Mouse (Mus musculus): ENCODE data around the gene Thada. TPM values are rescaled to one million over a fixed set of nuclear protein-coding genes. Genes with fewer than 3 reads are reported as not detected.

Thada gene
- polyA plus RNA-seq, 1 experiment from 2014 or later, result 4.1 TPM

DNA sequence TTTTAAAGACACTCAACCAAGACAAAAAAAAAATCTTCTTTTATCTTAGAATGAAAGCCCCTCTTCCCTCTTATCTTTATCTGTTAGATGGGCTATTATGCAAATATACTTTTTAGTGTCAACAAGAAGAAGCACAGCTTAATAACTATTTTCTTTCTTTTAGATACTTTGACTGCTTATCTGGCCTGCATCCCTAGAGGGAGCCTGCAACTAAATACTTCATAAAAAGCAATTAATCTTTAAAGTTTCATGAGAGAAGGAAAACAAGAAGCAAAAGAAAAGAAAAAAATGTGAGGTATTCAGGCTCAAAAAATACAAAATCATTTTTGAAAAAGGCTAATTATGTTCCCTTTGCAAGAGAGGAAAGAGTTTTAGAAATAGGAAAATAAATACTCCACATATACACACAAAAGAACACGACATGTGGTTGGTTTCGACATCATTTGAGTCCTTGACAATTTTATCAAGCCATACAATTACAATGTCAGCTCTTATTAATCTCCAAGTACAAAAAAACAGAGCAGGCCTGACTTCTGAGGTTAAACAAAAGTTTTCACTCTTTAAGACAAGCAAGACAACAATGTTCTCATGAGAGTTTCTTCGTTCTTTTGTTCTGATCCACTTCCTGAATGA, 32.1 kb upstream of the Thada start:
- Histone ChIP-seq H3K36me3 (no peaks in the 10 kb centered on the region), H3K27ac (no peak overlapping the region), H3K9me3 (replicated peaks) (no peaks in the 10 kb centered on the region), H3K9ac (no peak overlapping the region), H3K27me3 (no peaks in the 10 kb centered on the region), H3K4me2 (no peak overlapping the region), H3K4me3 (no peak overlapping the region), H3K4me1 (replicated peaks) (no peaks in the 10 kb centered on the region)
- 56% methylated on average over 3 of the region's 3 CpGs for WGBS
- ATAC-seq (replicated peaks; ENCODE audit: insufficient number of reproducible peaks, insufficient read depth, low FRiP score, low read depth), result no peak

GRCm38 (mm10) chr17:84497559-84497958, 31.6 kb upstream of the Thada start:
- Histone ChIP-seq H3K36me3 (no peaks in the 10 kb centered on the region), H3K9ac (no peak overlapping the region), H3K9me3 (replicated peaks) (no peaks in the 10 kb centered on the region), H3K27ac (no peak overlapping the region), H3K4me1 (replicated peaks) (no peaks in the 10 kb centered on the region), H3K27me3 (no peaks in the 10 kb centered on the region), H3K4me2 (no peak overlapping the region), H3K4me3 (no peak overlapping the region)
- WGBS, result 50% methylated on average over 2 of the region's 2 CpGs
- no peak for ATAC-seq (replicated peaks; ENCODE audit: insufficient number of reproducible peaks, insufficient read depth, low FRiP score, low read depth)

- Histone ChIP-seq H3K27ac (no peak overlapping the region), H3K4me2 (no peak overlapping the region), H3K36me3 (no peaks in the 10 kb centered on the region), H3K27me3 (no peaks in the 10 kb centered on the region), H3K4me3 (no peak overlapping the region), H3K9me3 (replicated peaks) (no peaks in the 10 kb centered on the region), H3K4me1 (replicated peaks) (no peaks in the 10 kb centered on the region), H3K9ac (no peak overlapping the region)
- no peak for ATAC-seq (replicated peaks; ENCODE audit: insufficient number of reproducible peaks, insufficient read depth, low FRiP score, low read depth)
- WGBS, result 86% methylated on average over 5 of the region's 5 CpGs
Measured at GRCm38 (mm10) chr17:84497026-84497425, 31.0 kb upstream of the Thada start.

- Histone ChIP-seq H3K36me3 (no peaks in the 10 kb centered on the region), H3K9me3 (replicated peaks) (peaks cover 6% of the 10 kb centered on the region; the same call in 1 of the 2 replicates), H3K4me2 (no peak overlapping the region), H3K27me3 (no peaks in the 10 kb centered on the region), H3K4me1 (replicated peaks) (no peaks in the 10 kb centered on the region), H3K27ac (no peak overlapping the region), H3K4me3 (no peak overlapping the region), H3K9ac (no peak overlapping the region)
- WGBS, result 30% methylated on average over 5 of the region's 5 CpGs
- no peak for ATAC-seq (replicated peaks; ENCODE audit: insufficient number of reproducible peaks, insufficient read depth, low FRiP score, low read depth)
Measured at GRCm38 (mm10) chr17:84492255-84492880, 26.4 kb upstream of the Thada start.

DNA sequence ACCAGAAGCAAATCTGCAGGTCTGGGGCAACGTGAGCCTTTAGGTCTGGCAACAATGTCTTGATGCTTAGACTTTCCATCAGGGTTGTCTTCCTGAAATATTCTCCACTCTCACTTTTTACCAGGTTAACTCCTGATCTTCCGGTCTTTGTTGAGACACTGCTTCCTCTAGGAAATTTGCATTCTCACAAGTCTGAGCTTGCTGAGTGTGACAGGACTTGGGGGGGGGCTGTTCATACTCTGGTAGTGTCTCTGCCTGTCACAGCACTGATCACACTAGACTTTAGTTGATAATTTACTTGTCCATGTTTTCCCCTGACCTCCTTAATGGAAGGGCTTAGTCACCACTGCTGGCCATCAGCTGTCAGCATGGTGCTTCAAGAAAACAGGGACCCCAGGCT, 21.4 kb upstream of the Thada start:
- Histone ChIP-seq H3K36me3 (no peaks in the 10 kb centered on the region), H3K4me1 (replicated peaks) (no peaks in the 10 kb centered on the region), H3K27ac (no peak overlapping the region), H3K9ac (no peak overlapping the region), H3K4me3 (no peak overlapping the region), H3K27me3 (no peaks in the 10 kb centered on the region), H3K4me2 (no peak overlapping the region), H3K9me3 (replicated peaks) (peaks cover 6% of the 10 kb centered on the region; the same call in 1 of the 2 replicates)
- WGBS, result 70% methylated on average over 2 of the region's 2 CpGs
- no peak for ATAC-seq (replicated peaks; ENCODE audit: insufficient number of reproducible peaks, insufficient read depth, low FRiP score, low read depth)

DNA sequence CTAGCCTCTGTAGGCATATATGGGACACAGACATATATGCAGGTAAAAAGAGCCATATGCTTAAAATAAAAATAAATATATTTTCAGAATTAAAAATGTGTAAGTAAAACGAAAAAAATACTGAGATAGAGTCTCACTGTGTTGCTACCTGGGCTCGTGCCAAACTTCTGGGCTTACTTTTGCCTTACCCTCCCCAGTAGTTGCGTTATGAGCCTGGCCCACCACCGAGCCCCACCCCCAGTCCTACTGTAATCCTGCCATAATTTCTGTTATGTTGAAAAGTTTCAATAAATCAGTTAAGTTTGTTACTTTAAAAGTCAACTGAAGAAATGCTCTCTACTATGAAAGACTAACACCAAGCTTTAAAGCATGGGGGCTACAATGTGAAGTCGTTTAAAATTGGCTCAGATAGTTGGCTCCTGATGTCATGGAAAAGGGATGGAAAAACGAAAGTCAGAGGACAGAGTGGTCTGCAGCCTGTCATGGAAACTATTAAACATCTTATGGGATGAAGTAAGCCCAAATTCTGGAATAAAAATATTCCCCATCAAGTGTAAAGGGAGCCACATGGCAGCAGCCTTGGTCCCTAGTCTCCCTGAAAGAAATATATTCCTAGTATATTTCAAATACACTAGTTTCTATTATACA, 17.8 kb upstream of the Thada start:
- Histone ChIP-seq H3K27me3 (no peaks in the 10 kb centered on the region), H3K27ac (no peak overlapping the region), H3K9ac (no peak overlapping the region), H3K9me3 (replicated peaks) (no peaks in the 10 kb centered on the region), H3K4me1 (replicated peaks) (0 out of 2 replicates have a peak, but pooled peaks cover 3% of the 10 kb centered on the region), H3K4me3 (no peak overlapping the region), H3K36me3 (no peaks in the 10 kb centered on the region), H3K4me2 (no peak overlapping the region)
- 59% methylated on average over 6 of the region's 6 CpGs for WGBS
- ATAC-seq (replicated peaks; ENCODE audit: insufficient number of reproducible peaks, insufficient read depth, low FRiP score, low read depth), result no peak

GRCm38 (mm10) chr17:84482831-84483230, 16.8 kb upstream of the Thada start:
- Histone ChIP-seq H3K9ac (no peak overlapping the region), H3K27me3 (no peaks in the 10 kb centered on the region), H3K4me2 (no peak overlapping the region), H3K4me3 (no peak overlapping the region), H3K9me3 (replicated peaks) (no peaks in the 10 kb centered on the region), H3K4me1 (replicated peaks) (0 out of 2 replicates have a peak, but pooled peaks cover 3% of the 10 kb centered on the region), H3K27ac (no peak overlapping the region), H3K36me3 (no peaks in the 10 kb centered on the region)
- WGBS, result 77% methylated on average over 3 of the region's 3 CpGs
- ATAC-seq (replicated peaks; ENCODE audit: insufficient number of reproducible peaks, insufficient read depth, low FRiP score, low read depth), result no peak

GRCm38 (mm10) chr17:84480464-84481355, 14.7 kb upstream of the Thada start:
- H3K9me3 ChIP-seq (replicated peaks), result no peaks in the 10 kb centered on the region
- 55% methylated on average over 15 of the region's 15 CpGs for WGBS
- no peaks in the 10 kb centered on the region for H3K36me3 ChIP-seq
- 0 out of 2 replicates have a peak, but pooled peaks cover 3% of the 10 kb centered on the region for H3K4me1 ChIP-seq (replicated peaks)
- H3K4me2 ChIP-seq, result no peak overlapping the region
- H3K27me3 ChIP-seq, result no peaks in the 10 kb centered on the region
- H3K4me3 ChIP-seq, result no peak overlapping the region
- no peak for ATAC-seq (replicated peaks; ENCODE audit: insufficient number of reproducible peaks, insufficient read depth, low FRiP score, low read depth)
- H3K9ac ChIP-seq, result no peak overlapping the region
- no peak overlapping the region for H3K27ac ChIP-seq

- Histone ChIP-seq H3K4me3 (no peak overlapping the region), H3K27me3 (no peaks in the 10 kb centered on the region), H3K4me2 (no peak overlapping the region), H3K36me3 (no peaks in the 10 kb centered on the region), H3K9ac (no peak overlapping the region), H3K27ac (no peak overlapping the region), H3K4me1 (replicated peaks) (0 out of 2 replicates have a peak, but pooled peaks cover 3% of the 10 kb centered on the region), H3K9me3 (replicated peaks) (no peaks in the 10 kb centered on the region)
- ATAC-seq (replicated peaks; ENCODE audit: insufficient number of reproducible peaks, insufficient read depth, low FRiP score, low read depth), result no peak
- 73% methylated on average over 4 of the region's 4 CpGs for WGBS
Measured at GRCm38 (mm10) chr17:84478276-84478675, 12.3 kb upstream of the Thada start.

DNA sequence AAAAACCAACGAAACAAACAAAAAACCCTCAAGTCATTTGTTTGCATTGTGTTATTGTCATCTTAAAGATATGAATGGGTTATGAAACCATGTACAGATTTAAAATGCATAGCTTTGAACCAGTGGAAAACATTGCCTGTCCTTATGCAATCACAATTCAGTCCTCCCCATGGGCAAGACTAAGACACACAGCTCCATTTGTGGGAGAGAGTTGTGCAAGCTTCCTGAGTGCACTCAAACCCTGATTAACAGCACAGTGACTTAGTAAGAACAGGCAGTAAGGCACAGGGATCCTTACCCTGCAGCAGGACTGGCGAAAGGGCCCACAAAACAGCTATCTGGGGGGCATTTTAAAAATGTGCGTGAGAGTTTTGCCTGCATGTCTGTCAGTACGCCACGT, 11.2 kb upstream of the Thada start:
- Histone ChIP-seq H3K27ac (no peak overlapping the region), H3K4me3 (no peak overlapping the region), H3K4me1 (replicated peaks) (0 out of 2 replicates have a peak, but pooled peaks cover 3% of the 10 kb centered on the region), H3K36me3 (no peaks in the 10 kb centered on the region), H3K9ac (no peak overlapping the region), H3K27me3 (no peaks in the 10 kb centered on the region), H3K9me3 (replicated peaks) (no peaks in the 10 kb centered on the region), H3K4me2 (no peak overlapping the region)
- ATAC-seq (replicated peaks; ENCODE audit: insufficient number of reproducible peaks, insufficient read depth, low FRiP score, low read depth), result no peak
- 78% methylated on average over 5 of the region's 5 CpGs for WGBS

DNA sequence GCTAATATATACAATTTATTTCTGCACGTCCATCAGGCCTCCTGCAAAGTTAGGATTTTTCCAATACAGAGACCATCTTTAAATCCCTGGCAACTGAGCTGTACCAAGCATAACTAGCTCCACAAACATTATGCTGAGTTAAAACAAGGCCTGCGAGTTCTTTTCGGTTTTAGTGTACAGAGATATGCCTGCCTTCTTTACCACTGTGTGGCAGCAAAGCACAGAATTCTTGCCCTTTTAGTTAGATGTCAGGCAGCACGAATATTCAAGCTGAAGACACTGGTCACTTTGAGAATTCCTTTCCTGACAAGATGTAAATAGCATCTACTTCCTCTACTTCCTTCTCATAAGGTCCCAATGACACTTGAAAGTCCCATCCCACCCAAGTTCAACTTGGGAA, 8.3 kb upstream of the Thada start:
- no peaks in the 10 kb centered on the region for H3K4me1 ChIP-seq (replicated peaks)
- no peak overlapping the region for H3K4me2 ChIP-seq
- no peak for ATAC-seq (replicated peaks; ENCODE audit: insufficient number of reproducible peaks, insufficient read depth, low FRiP score, low read depth)
- no peak overlapping the region for H3K27ac ChIP-seq
- H3K4me3 ChIP-seq, result no peak overlapping the region
- no peaks in the 10 kb centered on the region for H3K27me3 ChIP-seq
- WGBS, result 62% methylated on average over 4 of the region's 4 CpGs
- H3K9me3 ChIP-seq (replicated peaks), result no peaks in the 10 kb centered on the region
- H3K9ac ChIP-seq, result no peak overlapping the region
- H3K36me3 ChIP-seq, result no peaks in the 10 kb centered on the region
